Mouse (Mus musculus) brain, embryonic 14.5 days (tissue): ENCODE measurements around the gene Clmn.

ENCODE experiments used
- CTCF ChIP-seq: fragments of 200-500 bp; IDR thresholded peaks from 2 replicates; pipeline ENCODE4 v1.5.1; 2012; ENCODE audit warnings: inconsistent platforms, mild to moderate bottlenecking, moderate library complexity, borderline replicate concordance; ENCODE audit not compliant: insufficient read depth, insufficient read length; ENCODE audit errors: extremely low read depth
- POLR2A ChIP-seq: fragments of 200-500 bp; IDR thresholded peaks from 2 replicates; pipeline ENCODE4 v1.6.1; 2012; ENCODE audit warnings: mild to moderate bottlenecking, inconsistent platforms, borderline replicate concordance; ENCODE audit not compliant: poor library complexity, insufficient read depth, insufficient read length, severe bottlenecking; ENCODE audit errors: extremely low read depth

DNA sequence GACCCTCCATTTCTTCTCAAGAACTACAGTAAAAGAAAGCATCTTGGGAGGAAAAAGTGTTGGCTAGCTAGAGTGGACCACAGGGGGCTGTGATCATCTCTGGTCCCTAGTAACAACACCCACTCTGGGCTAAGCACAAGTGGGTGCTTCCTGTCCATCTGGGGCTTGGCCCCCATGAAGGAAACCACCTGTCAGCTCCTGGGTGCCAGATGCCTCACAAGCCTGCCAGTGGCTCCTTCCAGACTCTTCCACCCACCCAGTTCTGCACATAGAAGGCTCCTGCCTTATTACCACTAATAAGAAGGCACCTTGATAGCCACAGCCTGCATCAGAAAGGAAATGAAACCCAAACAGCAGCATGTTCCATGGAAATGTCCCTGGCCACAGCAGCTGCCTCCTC, 26.4 kb downstream of the Clmn start:
- no peak for TF ChIP-seq CTCF
- TF ChIP-seq POLR2A = no peak
